Mouse (Mus musculus): ENCODE results near the gene Zdhhc18. TPM values are rescaled to one million over a fixed set of nuclear protein-coding genes. Genes with fewer than 3 reads are reported as not detected.

The Zdhhc18 gene
- total RNA-seq, 2 experiments from 2014 or later: 22.9 to 24.3 TPM

- no peak for DNase-seq
Observed at GRCm38 (mm10) chr4:133604175-133604574, 45.8 kb downstream of the Zdhhc18 start.

- no peak for DNase-seq
Observed at GRCm38 (mm10) chr4:133603056-133603455, 46.9 kb downstream of the Zdhhc18 start.

- no peak for DNase-seq
Observed at GRCm38 (mm10) chr4:133601721-133602218, 48.2 kb downstream of the Zdhhc18 start, which contains the start of gene Sfn. TSS of gene Sfn (minus strand) at chr4:133602168.

- DNase-seq: no peak
Observed at GRCm38 (mm10) chr4:133600306-133600705, 49.6 kb downstream of the Zdhhc18 start.

- DNase-seq: peak; percentile 91
Observed at GRCm38 (mm10) chr4:133599571-133600073, 50.3 kb downstream of the Zdhhc18 start.

- DNase-seq: no peak
Observed at GRCm38 (mm10) chr4:133599116-133599515, 50.8 kb downstream of the Zdhhc18 start.

GRCm38 (mm10) chr4:133598616-133599015, 51.3 kb downstream of the Zdhhc18 start:
- DNase-seq: no peak

- DNase-seq: no peak
Observed at GRCm38 (mm10) chr4:133596084-133596483, 53.9 kb downstream of the Zdhhc18 start.

GRCm38 (mm10) chr4:133595538-133595937, 54.4 kb downstream of the Zdhhc18 start:
- DNase-seq: no peak

GRCm38 (mm10) chr4:133592570-133592969, 57.4 kb downstream of the Zdhhc18 start:
- peak; percentile 54 for DNase-seq

GRCm38 (mm10) chr4:133584059-133584951, 65.6 kb downstream of the Zdhhc18 start, which contains the start of gene Gpn2:
TSS of gene Gpn2 (plus strand) at chr4:133584362.
- peak; percentile 70 for DNase-seq

GRCm38 (mm10) chr4:133583690-133584058, 66.3 kb downstream of the Zdhhc18 start:
- DNase-seq: no peak

- DNase-seq: no peak
Observed at GRCm38 (mm10) chr4:133577983-133578382, 72.0 kb downstream of the Zdhhc18 start.

- DNase-seq: no peak
Observed at GRCm38 (mm10) chr4:133574843-133575202, 75.1 kb downstream of the Zdhhc18 start.

GRCm38 (mm10) chr4:133574070-133574842, 75.7 kb downstream of the Zdhhc18 start, which contains the start of gene Gpatch3:
TSS of gene Gpatch3 (plus strand) at chr4:133574745.
- peak; percentile 85 for DNase-seq

- no peak for DNase-seq
Observed at GRCm38 (mm10) chr4:133570066-133570466, 79.9 kb downstream of the Zdhhc18 start.

GRCm38 (mm10) chr4:133569291-133570065, 80.5 kb downstream of the Zdhhc18 start:
- no peak for DNase-seq

- no peak for DNase-seq
Observed at GRCm38 (mm10) chr4:133567251-133567650, 82.7 kb downstream of the Zdhhc18 start.

- DNase-seq: no peak
Observed at GRCm38 (mm10) chr4:133563123-133563571, 86.8 kb downstream of the Zdhhc18 start.

- DNase-seq: no peak
Observed at GRCm38 (mm10) chr4:133561622-133562021, 88.3 kb downstream of the Zdhhc18 start.

GRCm38 (mm10) chr4:133559846-133560245, 90.1 kb downstream of the Zdhhc18 start:
- no peak for DNase-seq
